Mouse (Mus musculus) kidney, adult 2 months (tissue): Measurements from ENCODE around the gene Chrm4.

Experiments
- CTCF ChIP-seq: fragments of 200-500 bp; conservative IDR thresholded peaks from 2 replicates; pipeline ENCODE4 v1.5.1; 2011; ENCODE audit warnings: low read depth, mild to moderate bottlenecking, control low read depth, low read length, moderate library complexity, mixed read lengths; ENCODE audit not compliant: insufficient read depth, insufficient read length
- POLR2A ChIP-seq: fragments of 200-500 bp; IDR thresholded peaks from one replicate; pipeline ENCODE4 v1.6.1; 2011; ENCODE audit warnings: low read depth, low read length, control low read depth

DNA sequence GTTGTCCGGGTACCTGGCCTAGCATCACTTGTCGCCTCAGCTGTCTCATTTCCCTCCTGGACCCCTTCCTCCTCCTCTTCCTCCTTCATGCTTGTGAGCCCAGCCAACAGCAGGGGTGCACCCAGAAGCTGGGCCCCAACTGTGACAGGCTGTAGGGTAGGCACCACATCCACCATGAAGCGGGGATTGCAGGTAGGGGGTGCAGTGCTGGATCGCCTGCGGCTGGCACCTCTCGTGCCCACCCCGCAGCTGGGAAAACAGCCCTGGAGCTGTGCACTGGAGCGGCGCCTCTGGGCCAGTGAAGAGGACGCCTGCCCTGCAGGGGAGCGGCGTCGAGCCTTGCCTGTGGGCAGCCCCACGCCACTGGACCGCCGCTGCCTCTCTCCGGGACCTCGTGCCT is 18.4 kb downstream of the Chrm4 start, which contains the start of gene Gm9821:
- no peak for TF ChIP-seq CTCF
- TF ChIP-seq POLR2A, result no peak
